Mouse (Mus musculus) hindbrain, embryonic 12.5 days (tissue): ENCODE measurements at regions not wholly inside any gene's neighbourhood (a gene's known extent, or its start where the extent isn't known, plus 50 kb on each side); places are given as distances from the start of the nearest gene placed in this dataset.
A peak's percentile ranks its signal among the peaks of the same experiment; 100 is the strongest.

ENCODE experiments used
- ATAC-seq: fragments of 200-750 bp; cut with Nextera tagmentation; 2 replicates; pipeline ENCODE4 v1.8.0; 2017; ENCODE audit warnings: moderate TSS enrichment; ENCODE audit not compliant: low FRiP score
- H3K27ac ChIP-seq: fragments of 300-500 bp; sonication (generic); 2 replicates; pipeline ENCODE4 v1.5.1; 2016; ENCODE audit warnings: mild to moderate bottlenecking
- H3K27me3 ChIP-seq: fragments of 300-500 bp; sonication (generic); 2 replicates; pipeline ENCODE4 v1.6.1; 2016; ENCODE audit warnings: mild to moderate bottlenecking
- H3K36me3 ChIP-seq: fragments of 300-500 bp; sonication (generic); 2 replicates; pipeline ENCODE4 v1.6.1; 2016; ENCODE audit warnings: mild to moderate bottlenecking
- H3K4me1 ChIP-seq: fragments of 300-500 bp; sonication (generic); 2 replicates; pipeline ENCODE4 v1.6.1; 2016
- H3K4me2 ChIP-seq: fragments of 300-500 bp; sonication (generic); replicated peaks from 2 replicates; pipeline ENCODE4 v1.6.1; 2016; ENCODE audit warnings: mild to moderate bottlenecking
- H3K4me3 ChIP-seq: fragments of 300-500 bp; sonication (generic); 2 replicates; pipeline ENCODE4 v1.5.1; 2016; ENCODE audit warnings: mild to moderate bottlenecking
- H3K9ac ChIP-seq: fragments of 300-500 bp; sonication (generic); 2 replicates; pipeline ENCODE4 v1.6.1; 2016; ENCODE audit warnings: mild to moderate bottlenecking, moderate library complexity
- H3K9me3 ChIP-seq: fragments of 300-500 bp; sonication (generic); replicated peaks from 2 replicates; pipeline ENCODE4 v1.6.1; 2016; ENCODE audit warnings: mild to moderate bottlenecking
- WGBS: fragments of 180-500 bp; shearing (Covaris S2); methylation state at CpG from one replicate; pipeline ENCODE4 v1.1.7; 2016; 5-methylcytosine and 5-hydroxymethylcytosine counted together

DNA sequence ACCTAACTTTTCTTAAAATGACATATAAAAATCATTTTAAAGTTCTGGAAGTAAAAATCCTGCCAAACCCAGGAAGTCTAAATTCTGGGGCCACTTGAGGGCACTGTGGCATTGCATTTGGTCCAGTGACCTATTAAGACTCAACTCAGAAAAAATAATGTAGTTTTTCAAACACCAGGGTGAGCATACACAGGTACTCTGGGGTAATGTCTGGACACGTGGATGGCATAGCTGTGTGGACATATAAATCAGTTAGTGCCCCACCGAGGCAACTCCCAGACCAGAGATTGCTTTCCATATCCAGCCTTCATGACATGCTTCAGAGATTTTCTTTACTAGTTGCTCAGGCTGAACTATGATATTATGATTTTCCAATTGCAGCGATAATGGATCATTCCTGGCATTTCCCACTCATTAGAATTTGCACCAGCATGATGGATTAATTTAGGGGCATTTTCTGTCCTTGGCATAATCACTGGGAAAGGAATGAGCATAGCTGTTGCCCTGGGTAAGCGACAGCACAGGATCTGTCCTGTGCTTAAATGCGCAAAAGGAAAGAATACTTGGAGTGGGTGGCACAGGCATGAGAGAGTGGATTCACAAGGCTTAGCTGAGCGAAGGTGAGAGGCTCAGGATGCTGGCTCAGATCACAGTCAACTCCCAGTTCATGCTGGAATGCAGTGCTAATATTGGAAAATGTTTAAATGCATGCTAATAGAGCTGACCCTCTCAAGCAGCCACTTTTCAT is 1526.6 kb upstream of the Cdh8 start:
- no peak overlapping the region for H3K27ac ChIP-seq
- no peaks in the 10 kb centered on the region for H3K9me3 ChIP-seq
- H3K4me1 ChIP-seq = 0 out of 2 replicates have a peak, but pooled peaks cover 3% of the 10 kb centered on the region
- H3K9ac ChIP-seq = no peak overlapping the region
- WGBS = 65% methylated on average over 6 of the region's 6 CpGs
- ATAC-seq = peak; percentile 67
- no peaks in the 10 kb centered on the region for H3K36me3 ChIP-seq
- H3K4me2 ChIP-seq = no peak overlapping the region
- no peak overlapping the region for H3K4me3 ChIP-seq
- H3K27me3 ChIP-seq = no peaks in the 10 kb centered on the region

DNA sequence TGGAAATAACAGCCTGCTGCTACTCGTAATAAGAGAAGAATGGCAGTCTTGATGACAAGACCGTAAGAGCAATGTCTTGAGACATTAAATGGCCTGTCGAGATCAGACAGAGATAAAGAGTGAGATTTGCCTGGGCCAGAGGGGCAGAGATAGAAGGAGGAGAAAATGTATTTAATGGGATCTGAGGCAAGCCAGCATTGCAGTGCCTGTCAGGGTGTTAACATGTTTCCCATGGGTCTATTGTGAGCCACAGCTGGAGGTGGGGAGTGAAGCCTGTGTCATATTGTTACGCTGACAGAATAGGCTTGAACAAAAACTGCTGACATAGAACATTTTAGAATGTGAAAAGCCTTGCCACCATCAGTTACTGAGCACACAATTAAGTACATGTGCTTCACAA is 1523.3 kb upstream of the Cdh8 start:
- H3K4me1 ChIP-seq = 0 out of 2 replicates have a peak, but pooled peaks cover 3% of the 10 kb centered on the region
- H3K36me3 ChIP-seq = no peaks in the 10 kb centered on the region
- no peak overlapping the region for H3K9ac ChIP-seq
- WGBS = 20% methylated on average over 4 of the region's 4 CpGs
- H3K4me2 ChIP-seq = no peak overlapping the region
- peak; percentile 88 for ATAC-seq
- H3K27me3 ChIP-seq = no peaks in the 10 kb centered on the region
- no peaks in the 10 kb centered on the region for H3K9me3 ChIP-seq
- H3K27ac ChIP-seq = no peak overlapping the region
- no peak overlapping the region for H3K4me3 ChIP-seq

DNA sequence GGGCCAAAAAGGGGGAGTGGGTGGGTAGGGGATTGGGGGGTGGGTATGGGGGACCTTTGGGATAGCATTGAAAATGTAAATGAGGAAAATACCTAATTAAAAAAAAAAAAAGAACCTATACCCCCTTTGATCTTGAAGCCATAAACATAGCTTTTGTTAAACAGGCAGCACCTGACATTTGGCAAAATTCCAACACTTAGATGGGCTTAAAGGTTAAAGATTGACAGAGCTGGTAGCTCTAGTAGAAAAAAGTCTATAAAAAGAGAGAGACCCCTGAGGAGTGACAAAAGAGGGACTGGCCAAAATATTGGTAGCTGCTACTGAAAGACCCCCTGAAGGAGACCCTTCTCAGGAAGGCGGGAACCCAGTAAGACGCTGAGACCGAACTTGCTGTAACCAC is 1474.0 kb upstream of the Cdh8 start:
- Histone ChIP-seq H3K9ac (no peak overlapping the region), H3K4me2 (no peak overlapping the region), H3K27me3 (no peaks in the 10 kb centered on the region), H3K4me3 (no peak overlapping the region), H3K9me3 (no peaks in the 10 kb centered on the region), H3K36me3 (no peaks in the 10 kb centered on the region), H3K4me1 (no peaks in the 10 kb centered on the region), H3K27ac (no peak overlapping the region)
- ATAC-seq = no peak
- WGBS = 67% methylated on average over 3 of the region's 3 CpGs

DNA sequence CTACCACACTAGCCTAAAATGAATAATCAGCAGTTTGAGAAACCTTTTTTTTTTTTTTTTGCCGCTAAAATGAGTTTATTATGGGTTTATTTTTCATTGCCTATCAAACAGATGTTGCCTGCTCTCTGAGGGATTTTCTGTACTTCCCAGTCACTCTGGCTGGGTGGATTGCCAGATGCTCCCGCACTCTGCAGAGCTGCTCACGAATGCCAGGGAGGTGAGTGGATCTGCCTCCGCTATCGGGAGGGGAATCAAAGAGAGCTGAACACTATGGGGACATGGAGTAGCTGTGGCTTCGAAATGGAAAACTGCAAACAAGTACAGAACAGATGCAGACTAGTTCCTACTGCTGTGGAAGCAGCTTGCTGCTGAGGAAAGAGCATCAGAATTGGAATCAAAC is 1449.4 kb upstream of the Cdh8 start:
- Histone ChIP-seq H3K36me3 (no peaks in the 10 kb centered on the region), H3K4me3 (no peak overlapping the region), H3K4me2 (no peak overlapping the region), H3K27ac (no peak overlapping the region), H3K9me3 (no peaks in the 10 kb centered on the region), H3K4me1 (no peaks in the 10 kb centered on the region), H3K27me3 (no peaks in the 10 kb centered on the region), H3K9ac (no peak overlapping the region)
- 63% methylated on average over 6 of the region's 6 CpGs for WGBS
- no peak; the same call in 1 of the 2 replicates for ATAC-seq

DNA sequence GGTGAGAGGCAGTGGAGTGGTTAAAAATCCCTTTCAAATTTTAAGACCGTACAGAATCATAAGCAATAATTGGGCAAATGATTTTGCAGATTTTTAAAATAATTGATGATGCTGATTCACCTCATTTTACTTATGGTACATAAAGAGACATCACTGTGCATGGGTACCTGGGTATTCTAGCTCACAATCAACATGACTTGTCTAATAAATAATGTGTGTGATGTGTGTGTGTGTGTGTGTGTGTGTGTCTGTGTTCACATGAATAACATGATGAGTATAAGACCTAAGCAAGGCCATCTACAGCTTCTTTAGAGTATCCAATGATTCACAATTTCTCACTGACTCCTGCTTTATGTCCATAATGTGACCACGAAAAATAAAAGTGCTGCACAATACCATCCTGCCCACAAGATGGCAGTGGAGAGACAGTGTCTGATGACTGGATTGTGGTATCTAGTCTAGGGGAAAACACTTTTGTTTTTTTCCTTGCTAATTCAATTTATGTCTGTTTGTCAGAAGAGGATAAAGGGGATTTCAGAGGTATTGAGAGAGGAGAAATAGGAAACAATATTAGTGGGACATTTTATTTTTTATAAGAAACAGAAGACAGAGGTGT is 1434.7 kb upstream of the Cdh8 start:
- no peaks in the 10 kb centered on the region for H3K27me3 ChIP-seq
- peak; percentile 60; the same call in 1 of the 2 replicates for ATAC-seq
- no peak overlapping the region for H3K27ac ChIP-seq
- H3K36me3 ChIP-seq = no peaks in the 10 kb centered on the region
- H3K9ac ChIP-seq = no peak overlapping the region
- no peaks in the 10 kb centered on the region for H3K9me3 ChIP-seq
- H3K4me2 ChIP-seq = no peak overlapping the region
- 51% methylated on average over 2 of the region's 2 CpGs for WGBS
- no peaks in the 10 kb centered on the region for H3K4me1 ChIP-seq
- H3K4me3 ChIP-seq = no peak overlapping the region
